Mouse (Mus musculus): Measurements from ENCODE around the gene Dach1.

The Dach1 gene

DNA sequence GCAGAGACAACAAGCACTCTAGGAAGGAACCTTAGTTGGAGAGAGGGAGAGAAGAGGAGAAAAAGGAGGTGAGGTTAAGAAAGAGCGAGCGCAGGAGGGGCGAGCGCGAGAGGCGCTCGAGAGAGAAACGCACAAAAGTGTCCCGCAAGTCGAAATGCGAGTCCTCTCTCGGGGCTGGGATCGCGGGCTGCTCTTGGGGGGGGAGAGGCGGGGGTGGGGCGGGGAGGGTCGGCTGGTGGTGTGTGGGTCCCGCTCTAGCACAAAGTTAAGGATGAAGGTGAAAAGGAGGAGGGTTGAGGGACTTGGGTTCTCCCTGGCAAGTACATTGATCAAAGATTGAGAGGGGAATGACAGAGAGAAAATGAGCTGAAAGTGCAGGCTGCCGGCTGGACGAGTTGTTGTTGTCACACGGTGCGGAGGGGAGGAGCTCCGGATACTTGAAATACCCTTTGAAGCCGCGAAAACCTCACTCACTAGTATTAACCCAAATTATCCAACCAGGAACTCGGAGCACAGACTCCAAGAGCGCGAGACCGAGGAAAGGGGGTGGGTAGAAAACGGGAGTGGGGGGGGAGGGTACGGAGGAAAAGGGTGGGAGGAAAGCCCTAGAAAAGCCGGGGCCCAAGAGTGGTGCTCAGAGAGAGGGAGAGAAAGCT, at the start of gene Dach1:
TSS of gene Dach1 (minus strand) at position 345 of the 656 bp plus-strand sequence.
- DNase-seq (ENCODE audit: low read depth): no peak

DNA sequence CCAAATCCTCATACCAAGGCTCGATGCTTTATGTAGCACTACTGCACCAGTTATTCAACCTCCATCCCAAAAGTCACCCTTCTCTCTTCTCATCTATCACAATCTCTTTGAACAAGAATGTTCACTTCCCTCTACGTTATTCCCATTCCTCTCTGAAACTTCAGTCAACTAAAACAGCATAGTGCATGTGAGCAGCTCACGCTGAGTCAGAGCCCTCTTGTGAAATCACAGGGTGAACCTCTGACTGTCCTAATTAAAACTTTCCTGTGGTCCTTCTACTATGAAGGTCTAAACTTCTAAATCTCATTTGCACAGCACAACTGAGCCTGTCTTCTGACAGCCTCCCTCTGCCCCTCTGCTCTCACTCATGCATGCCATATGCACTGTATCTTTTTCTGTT, 30.5 kb upstream of the Dach1 start:
- DNase-seq (ENCODE audit: low read depth): no peak

DNA sequence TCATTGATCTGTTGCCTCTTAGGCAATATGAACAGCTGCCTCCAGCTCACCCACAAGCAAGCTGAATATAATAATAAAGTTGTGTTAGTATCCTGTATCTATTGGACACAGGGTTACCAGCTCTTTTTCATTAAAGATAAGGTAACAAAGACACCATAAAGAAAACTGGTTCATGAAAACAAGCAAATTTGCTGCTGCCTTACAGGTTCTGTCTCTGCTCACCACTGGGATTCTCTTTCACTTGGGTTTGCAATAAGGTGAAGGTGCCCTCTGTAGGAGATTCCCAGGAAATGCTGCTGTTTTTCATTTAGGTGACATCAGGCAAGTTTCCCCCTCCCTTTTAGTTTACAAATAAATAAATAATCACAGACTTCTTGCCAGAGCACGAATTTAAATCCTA, 12.0 kb upstream of the Dach1 start:
- no peak for DNase-seq (ENCODE audit: low read depth)

DNA sequence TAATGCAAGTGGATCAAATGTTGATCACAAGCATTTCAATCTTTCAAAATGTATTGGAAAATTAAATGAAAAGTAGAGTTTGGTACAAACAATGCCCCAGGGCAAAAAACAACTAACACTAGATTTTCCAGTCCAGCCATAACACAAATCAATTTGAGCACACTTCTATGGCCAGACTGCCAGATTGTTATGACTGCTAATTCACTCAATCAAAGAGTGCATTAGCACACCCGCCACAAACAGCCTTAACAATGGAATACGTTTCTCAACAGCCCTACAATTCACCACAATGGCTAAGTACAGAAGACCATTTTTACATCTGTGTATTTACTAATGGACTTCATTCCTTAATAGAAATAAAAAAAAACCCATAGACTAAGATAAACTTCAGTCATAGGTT, 4.3 kb upstream of the Dach1 start:
- no peak for DNase-seq (ENCODE audit: low read depth)

DNA sequence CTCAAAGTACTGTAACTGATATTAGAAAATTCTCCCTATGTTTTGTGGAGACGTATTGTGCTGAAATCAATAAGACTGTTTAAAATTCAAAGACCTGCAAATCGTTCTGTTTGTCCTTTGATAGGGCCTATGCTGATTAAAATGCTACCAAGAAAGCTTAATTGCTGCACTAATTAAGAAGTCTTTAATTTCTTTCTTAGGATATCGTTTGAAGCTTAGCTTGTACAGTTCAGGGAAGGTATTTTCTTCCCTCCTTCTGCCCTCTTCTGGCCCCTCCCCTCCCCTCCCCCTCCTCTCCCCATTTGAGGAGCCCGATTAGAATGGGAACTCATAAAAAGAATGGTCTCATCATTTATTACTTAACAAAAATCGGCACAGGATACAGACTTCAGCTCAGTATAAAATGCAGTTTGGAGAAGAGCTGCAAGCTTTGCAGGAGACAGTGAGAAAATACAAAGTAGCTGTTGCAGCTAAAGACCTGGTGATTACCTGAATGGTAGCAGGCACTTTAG, 2.9 kb upstream of the Dach1 start:
- no peak for DNase-seq (ENCODE audit: low read depth)

DNA sequence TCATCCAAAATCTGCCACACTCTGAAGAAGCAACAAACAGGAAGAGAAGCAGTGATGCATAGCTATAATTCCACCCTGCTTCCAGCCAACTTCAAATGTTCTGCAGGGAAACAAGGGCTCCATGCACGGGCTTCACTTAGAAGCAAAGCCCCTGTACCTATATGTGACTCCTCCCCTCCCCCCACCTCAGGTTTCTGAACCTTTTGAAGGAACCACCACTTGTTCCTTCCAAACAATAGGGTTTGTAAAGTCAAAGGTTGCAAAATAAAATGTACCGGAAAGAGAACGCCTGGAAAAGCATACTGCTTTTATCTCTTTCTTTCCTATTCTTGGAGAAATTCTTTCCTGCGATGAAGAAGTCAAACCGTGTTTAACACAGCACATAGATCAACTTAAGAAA, 2.3 kb upstream of the Dach1 start:
- no peak for DNase-seq (ENCODE audit: low read depth)

DNA sequence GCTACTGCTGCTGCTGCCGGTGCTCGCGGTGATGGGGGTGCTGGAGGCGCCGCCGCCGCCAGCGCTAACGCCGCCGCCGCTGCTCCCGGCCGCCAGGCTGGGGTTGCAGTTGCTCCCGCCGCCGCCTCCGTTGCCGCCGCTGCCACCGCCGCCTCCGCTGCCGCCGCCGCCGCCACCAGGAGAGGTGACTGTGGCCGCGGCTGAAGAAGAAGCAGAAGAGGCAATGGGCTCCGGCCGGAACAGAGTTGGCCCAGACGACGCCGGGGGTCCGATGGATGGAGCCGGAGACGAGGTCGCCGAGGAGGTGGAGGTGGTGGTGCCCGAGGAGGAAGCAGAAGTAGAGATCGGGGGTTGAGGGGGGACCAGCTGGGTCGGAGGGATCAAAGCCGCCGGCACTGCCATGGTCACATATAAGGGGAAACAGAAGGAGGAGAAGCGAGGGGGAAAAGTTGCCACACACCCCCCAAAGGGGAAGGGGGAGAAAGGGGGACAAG, 610 bp downstream of the Dach1 start:
- DNase-seq (ENCODE audit: low read depth): no peak

DNA sequence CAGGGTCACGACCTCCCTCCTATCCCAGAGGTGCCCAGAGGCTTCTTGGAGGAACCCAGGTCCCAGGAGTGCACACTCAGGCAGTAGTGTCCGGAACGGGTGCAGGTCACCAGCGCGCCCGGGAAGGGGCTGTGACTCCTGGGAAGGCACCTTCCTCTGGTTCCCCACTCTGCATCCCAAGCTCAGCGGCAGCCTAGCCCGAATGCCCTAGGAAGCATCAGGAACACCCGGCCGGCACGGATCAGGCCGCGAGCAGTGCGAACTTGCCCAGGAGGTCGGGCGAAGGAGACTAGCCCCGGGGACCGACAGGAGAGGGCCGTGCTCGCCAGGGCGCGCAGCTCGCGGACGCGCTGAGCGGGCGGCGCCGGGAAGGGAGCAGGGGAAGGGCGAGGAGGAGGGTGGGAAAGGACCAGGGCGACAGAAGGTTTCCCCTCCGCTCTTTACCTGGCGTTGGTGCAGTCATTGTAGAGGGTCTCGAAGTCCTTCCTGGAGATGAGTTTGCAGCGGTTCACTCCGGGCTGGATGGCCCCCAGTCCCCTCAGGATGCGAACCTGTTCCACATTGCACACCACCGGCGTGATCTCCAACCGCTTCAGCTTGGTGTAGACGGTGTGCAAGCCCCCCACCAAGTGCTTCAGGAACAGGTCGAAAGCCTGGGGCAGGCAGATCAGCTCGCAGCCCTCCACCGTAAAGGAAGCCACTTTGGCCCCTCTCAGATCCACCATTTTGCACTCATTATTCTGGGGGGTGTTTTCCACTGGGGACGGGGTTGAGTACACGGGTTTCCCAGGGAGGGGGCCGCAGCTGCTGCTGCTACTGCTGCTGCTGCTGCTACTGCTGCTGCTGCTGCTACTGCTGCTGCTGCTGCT, 1.3 kb downstream of the Dach1 start:
- no peak for DNase-seq (ENCODE audit: low read depth)

DNA sequence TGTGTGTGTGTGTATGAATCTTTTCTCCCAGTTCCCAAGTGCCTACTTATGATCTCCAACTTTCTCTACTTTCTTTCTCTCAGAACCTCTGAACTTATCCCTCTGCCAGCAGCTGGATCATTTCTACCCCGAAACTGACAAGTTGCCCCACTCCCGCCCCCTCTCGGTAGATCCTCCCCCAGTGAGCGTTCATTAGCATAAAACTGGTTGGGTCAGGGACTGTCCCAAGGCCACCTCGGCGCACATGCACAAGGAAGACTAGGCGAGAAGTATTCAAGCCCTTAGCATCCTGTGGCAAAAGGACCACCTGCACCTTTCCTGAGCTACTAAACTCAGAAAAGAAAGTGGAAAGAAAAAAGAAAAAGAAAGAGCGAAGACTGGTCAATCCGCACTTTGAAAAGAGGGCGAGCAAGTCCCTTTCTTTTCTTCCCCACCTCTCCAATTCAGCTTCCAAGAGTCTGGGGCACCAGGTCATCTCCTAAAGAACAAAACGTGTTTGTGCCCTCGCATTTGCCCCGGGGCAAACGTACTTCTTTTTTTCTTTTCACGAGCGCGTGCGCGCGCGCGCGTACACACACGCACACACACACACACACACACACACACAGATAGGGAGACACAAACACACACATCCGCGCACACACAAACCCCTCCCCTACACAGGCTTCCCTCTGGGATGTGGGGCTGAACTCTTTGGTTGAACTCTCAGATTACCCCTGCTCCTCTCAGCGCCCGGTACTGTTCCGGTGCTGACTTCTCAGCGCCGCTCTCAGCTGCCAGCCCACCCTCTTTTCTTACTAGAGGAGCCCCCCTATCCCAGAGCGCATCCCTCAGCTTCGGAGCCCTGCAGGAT, 2.2 kb downstream of the Dach1 start:
- DNase-seq (ENCODE audit: low read depth): no peak

DNA sequence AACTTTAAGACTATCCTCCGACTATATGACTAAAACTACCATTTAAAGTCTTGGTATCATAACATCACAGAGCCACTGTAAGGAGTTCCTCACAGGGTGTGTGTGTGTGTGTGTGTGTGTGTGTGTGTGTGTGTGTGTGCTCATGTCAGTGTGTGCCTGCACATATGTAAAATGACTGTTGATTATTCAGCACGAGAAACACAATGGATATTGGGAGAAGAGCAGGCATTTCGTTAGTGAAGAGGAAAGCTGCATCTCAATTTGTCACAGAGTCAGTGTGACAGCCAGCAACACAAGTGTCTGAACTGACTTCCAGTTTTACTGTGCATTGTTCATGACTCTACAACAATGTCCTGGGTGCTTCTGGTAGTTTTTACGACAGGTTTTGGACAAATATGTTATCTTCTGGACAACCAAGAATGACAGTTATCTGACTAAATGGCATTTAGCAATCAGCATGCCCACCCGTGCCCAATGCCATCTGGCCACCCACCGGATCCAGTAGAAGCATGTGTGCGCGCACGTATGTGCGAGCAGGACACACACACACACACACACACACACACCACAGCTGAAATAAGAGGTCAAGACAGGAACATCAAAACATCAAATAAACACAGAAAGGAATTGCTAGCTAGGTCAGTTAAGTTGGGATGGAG, 3.1 kb downstream of the Dach1 start:
- DNase-seq (ENCODE audit: low read depth): no peak

DNA sequence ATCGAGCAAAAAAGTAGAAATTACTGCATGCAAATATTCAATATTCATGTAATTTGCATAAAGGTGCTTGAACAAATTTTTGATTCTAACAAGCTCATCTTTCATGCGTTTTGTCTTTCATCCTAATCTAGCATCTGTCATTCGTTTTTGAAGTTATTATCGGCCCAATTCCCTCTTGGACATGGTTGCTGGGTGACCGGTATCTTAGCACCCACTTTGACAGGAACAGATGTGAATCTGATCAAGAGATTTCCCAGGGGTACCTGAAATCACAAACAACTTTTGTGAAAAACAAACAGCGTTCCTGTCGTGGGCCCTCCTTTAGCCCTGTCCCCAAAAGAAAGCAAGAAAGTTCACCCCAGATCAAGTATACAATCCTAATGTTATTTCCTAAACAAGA, 12.8 kb downstream of the Dach1 start:
- DNase-seq (ENCODE audit: low read depth): no peak

DNA sequence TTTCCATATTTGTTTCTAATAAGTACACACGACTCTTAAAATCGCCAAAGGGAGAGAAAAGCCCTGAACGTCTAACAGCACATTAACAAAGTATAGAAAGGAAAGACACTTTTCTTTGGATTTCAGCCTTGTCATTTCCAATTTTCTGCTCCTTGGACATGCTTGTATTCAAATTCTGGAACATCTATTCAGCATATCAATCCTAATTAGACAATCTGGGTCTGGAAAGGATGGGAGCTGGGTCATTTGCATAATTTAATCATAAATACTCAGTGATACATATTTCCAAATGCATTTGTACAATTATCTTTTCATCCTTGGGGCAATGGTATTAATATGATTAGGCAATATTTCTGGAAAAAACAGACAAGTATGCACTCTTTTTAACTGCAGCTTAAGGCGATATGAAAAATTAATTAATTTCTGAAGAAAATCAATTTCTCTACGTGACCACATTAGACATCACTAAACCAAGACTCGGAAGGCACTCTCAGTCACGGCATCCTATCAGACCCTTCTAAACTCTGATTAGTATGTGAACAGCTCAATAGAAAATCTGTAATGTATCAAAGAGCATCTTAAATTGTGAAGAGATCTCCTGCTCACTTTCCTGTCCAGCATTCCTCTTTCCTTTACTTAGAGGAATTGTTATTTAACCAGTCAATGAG, 13.7 kb downstream of the Dach1 start:
- no peak for DNase-seq (ENCODE audit: low read depth)

DNA sequence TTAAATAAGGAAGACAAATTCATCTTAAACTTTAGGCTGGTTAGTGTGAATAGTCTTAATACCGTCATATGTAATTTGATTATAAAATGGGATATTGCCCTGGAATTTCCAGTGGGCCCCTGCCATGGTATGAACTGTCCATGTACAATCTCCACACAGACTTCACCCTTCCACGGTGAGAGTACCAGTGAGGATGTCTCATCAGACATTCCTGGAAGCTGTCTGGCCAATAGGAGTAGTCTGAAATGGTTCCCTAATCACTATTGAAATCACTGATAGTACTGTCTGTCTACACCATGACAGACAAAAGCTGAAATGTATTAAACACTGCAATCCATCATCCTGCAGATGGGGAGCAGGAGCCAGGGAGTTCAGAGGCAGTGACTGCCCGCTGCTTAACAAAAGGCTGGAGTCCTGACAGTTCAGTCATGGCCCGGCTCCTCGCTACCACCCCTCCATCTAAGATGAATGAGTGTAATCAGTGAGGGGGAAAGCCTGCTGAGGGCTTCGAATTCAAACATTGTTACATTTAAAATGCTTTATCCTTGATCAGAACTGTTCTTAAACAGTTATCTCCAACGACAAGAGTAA, 14.6 kb downstream of the Dach1 start:
- no peak for DNase-seq (ENCODE audit: low read depth)

DNA sequence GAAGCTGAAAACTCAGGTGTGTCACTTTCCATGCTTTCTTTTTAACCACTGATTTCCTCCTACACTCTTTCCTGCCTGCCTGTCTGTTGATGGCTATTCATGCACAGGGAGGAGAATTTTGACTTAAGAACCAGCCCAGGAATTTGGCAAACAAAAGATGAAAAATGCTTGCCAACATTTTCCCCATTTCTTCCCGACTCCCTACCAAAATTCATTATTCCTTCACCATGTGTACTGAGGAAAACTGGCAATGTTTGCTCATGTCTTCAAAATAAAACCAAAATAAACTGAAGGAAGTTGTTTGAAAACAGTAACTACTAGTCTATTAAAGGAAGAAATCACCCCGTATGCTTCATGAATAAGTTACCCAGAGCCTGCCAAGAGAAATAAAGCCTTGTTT, 27.8 kb downstream of the Dach1 start:
- no peak for DNase-seq (ENCODE audit: low read depth)

DNA sequence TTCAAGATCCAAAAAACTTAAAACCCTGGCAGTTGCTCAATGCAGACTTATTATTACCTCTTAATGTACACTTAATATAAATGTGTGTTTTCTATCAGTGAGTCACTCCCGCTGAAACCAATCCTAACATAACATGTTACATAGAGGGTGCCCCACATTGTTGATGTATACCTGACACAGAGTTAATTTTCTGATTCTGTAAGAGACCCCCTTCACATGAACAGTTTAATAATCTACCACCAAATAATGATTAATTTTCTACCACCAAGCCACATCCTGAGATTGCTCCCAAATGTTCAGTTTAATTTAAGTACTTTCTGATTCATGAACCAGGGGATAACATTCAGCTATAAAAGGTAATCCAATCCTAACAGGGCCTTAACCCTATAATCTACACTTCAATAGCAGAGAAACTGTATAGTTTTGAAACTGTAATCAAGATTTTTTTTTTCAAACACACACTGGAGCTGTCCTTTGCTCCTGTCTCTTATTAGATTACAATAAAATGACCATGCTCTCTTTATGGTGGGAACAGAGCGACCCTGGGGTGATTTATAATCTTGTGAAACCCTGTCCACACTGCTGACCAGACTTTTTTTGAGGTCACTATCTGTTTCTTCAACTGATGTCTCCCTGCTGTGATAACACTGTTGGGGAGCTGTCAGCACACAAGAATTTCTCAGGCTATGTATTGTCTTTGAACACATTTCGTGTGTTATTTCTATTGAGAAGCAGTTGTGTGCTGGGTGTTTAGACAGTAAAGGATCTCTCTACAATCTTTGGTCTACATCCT, 30.5 kb downstream of the Dach1 start:
- no peak for DNase-seq (ENCODE audit: low read depth)

DNA sequence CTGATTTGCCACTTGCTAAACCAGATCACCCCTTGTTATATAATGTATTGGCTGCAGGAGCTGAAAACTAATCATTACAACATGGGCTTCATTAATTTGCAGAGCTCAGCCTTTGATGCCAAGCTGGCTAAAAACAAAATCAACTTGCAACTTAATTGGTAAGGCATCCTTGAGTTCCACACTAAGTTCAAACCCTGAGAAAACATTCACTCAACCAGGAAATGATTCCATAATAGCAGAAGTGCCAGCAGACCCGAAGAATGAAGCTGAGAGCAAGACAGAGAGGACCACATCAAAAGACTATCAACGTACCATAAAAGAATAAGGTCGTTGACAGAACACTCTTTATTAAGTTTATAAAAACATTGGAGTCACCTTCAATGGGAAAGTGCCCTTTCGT, 35.0 kb downstream of the Dach1 start:
- DNase-seq (ENCODE audit: low read depth): no peak

DNA sequence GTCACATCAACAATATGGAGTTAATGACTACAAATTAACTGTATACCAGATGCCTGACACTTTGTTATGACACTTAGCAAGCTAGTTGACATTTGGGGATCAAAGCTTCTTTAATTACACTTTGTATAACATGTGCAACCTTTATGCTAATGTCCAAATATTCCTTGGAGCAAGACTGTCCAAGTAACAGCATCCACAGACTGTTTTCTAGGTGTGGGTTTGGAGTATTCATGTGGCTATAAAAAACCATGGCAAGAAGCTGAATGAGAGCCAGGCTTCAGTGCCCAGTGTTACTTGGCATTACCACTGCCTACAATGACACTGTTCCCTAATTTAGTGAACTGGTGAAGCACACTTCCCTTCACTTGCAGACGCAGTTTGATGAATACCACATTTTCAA, 46.5 kb downstream of the Dach1 start:
- DNase-seq (ENCODE audit: low read depth): no peak

DNA sequence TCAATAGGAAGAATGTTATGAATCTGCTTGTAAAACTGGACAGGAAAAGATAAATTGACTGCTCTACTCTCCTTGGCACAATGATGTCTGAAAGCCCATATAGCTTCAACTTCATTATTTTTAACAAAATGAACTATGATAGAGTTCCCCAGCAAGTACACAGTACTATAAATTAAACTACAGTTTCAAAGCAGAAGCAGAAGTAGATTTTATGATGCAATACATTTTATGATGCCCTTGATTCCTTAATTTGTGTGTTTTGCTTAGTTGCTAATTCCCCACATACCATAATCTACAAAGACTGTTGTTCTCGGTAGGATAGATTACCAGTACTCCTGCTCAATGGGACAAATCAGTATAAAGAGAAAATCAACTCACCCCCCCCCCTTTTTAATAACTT, 52.9 kb downstream of the Dach1 start:
- no peak for DNase-seq (ENCODE audit: low read depth)

DNA sequence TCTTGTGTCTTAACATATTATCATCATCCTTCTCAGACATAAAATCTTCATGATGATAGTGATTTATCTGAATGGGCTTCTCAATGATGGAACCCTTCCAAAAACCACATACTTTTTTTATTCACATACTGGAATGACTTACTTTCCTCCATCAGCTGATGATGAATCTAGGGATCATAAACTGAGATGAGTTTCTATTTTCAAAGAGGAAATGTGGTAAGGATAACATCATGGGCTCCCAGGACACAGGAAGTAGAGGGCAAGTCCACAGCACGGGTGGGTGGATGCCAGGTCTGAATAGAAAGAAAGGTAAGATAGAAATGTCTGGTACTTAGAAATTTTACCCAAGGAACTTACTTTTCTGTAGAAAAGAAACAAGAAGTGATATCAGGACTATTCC, 56.5 kb downstream of the Dach1 start:
- DNase-seq (ENCODE audit: low read depth): no peak

DNA sequence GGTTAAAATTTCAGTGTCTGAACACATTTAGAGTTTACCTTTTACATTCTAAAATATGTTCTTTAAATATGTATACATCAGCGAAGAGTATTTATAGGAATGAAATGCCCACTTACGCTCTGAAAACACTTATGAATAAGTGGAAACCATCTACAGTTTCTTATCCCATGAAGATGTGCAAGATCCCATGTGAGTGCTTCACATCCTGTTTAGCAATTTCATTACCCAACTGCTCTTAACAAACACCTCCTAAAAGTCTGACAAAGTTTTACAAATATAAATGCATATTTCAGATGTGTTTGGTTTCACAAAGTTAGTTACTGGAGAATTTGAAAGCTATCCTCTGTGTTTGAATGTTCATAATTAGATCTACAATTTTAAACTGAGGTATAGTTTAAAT, 59.6 kb downstream of the Dach1 start:
- DNase-seq (ENCODE audit: low read depth): no peak

Data from c-Kit-positive CD71-negative TER-119-negative erythroid progenitor cells, embryonic 14.5 days (primary cell).